Mouse (Mus musculus) stomach, postnatal 0 days (tissue): ENCODE data around the gene Cytl1. TPM values are rescaled to one million over a fixed set of nuclear protein-coding genes. Genes with fewer than 3 reads are reported as not detected.

Experiments
- ATAC-seq: fragments of 200-750 bp; cut with Nextera tagmentation; 2 replicates; pipeline ENCODE4 v1.8.0; 2017; ENCODE audit not compliant: low FRiP score, low TSS enrichment
- DNase-seq: peaks from one replicate; pipeline ENCODE4 v3.0.0-alpha.2; 2016; ENCODE audit warnings: low spot score
- H3K27ac ChIP-seq: fragments of 300-500 bp; sonication (generic); replicated peaks from 2 replicates; pipeline ENCODE4 v1.5.1; 2014; ENCODE audit warnings: mild to moderate bottlenecking, control low read depth
- H3K27me3 ChIP-seq: fragments of 300-500 bp; sonication (generic); 2 replicates; pipeline ENCODE4 v1.6.1; 2014; ENCODE audit warnings: low read length; ENCODE audit not compliant: control insufficient read depth, insufficient read depth
- H3K36me3 ChIP-seq: fragments of 300-500 bp; sonication (generic); 2 replicates; pipeline ENCODE4 v1.6.1; 2014; ENCODE audit warnings: low read length, mixed read lengths; ENCODE audit not compliant: control insufficient read depth, insufficient read depth
- H3K4me1 ChIP-seq: fragments of 300-500 bp; sonication (generic); replicated peaks from 2 replicates; pipeline ENCODE4 v1.6.1; 2014; ENCODE audit warnings: antibody characterized with exemption; ENCODE audit not compliant: control insufficient read depth, insufficient read depth
- H3K4me2 ChIP-seq: fragments of 300-500 bp; sonication (generic); replicated peaks from 2 replicates; pipeline ENCODE4 v1.6.1; 2014; ENCODE audit warnings: low read depth, mild to moderate bottlenecking, control low read depth, moderate library complexity
- H3K4me3 ChIP-seq: fragments of 300-500 bp; sonication (generic); 2 replicates; pipeline ENCODE4 v1.5.1; 2014; ENCODE audit warnings: low read depth, low read length, control low read depth
- H3K9ac ChIP-seq: fragments of 300-500 bp; sonication (generic); 2 replicates; pipeline ENCODE4 v1.6.1; 2014; ENCODE audit warnings: mild to moderate bottlenecking, low read length, control low read depth, mixed read lengths
- H3K9me3 ChIP-seq: fragments of 300-500 bp; sonication (generic); 2 replicates; pipeline ENCODE4 v1.6.1; 2016; ENCODE audit warnings: low read length; ENCODE audit not compliant: control insufficient read depth
- CTCF ChIP-seq: IDR thresholded peaks from 2 replicates; pipeline ENCODE4 v1.5.1; 2016; ENCODE audit warnings: antibody characterized with exemption, low read depth, mild to moderate bottlenecking, moderate library complexity
- EP300 ChIP-seq: optimal IDR thresholded peaks from 2 replicates; pipeline ENCODE3; 2016; ENCODE audit warnings: antibody characterized with exemption
- WGBS: fragments of 180-500 bp; shearing (Covaris S2); extraction: QIAGEN DNeasy Blood & Tissue Kit; methylation state at CpG from one replicate; pipeline ENCODE4 v1.1.7; 2014; 5-methylcytosine and 5-hydroxymethylcytosine counted together
- polyA plus RNA-seq: library from polyadenylated mRNA; unstranded; fragments of >200 nt; fragmentation: Nextera tagmentation; extraction: Ambion mirVana; gene quantifications from 2 replicates; pipeline ENCODE4 v1.2.1, GENCODE M21; 2015

Gene Cytl1
- polyA plus RNA-seq = 0.33 and 0.34 TPM in 2 replicates

- Histone ChIP-seq H3K36me3 (no peaks in the 10 kb centered on the region), H3K27ac (no peak within 1 kb of the TSS), H3K4me2 (no peak within 1 kb of the TSS), H3K9ac (no peak within 1 kb of the TSS), H3K4me1 (no peaks in the 10 kb centered on the region), H3K27me3 (no peaks in the 10 kb centered on the region), H3K9me3 (no peaks in the 10 kb centered on the region), H3K4me3 (no peak within 1 kb of the TSS)
- TF ChIP-seq CTCF = no peak
- TF ChIP-seq EP300 = no peak
- 41% methylated on average over 5 of the region's 5 CpGs for WGBS
- ATAC-seq = no peak
- DNase-seq = no peak
These were observed at the start of gene Cytl1 for GRCm38 (mm10) chr5:37735224-37735623. Gene Cytl1 (plus strand): TSS chr5:37735519.

GRCm38 (mm10) chr5:37692759-37693158 lies 42.6 kb upstream of the Cytl1 start:
- H3K27ac ChIP-seq = no peak overlapping the region
- H3K36me3 ChIP-seq = no peaks in the 10 kb centered on the region
- no peak overlapping the region for H3K9ac ChIP-seq
- no peaks in the 10 kb centered on the region for H3K4me1 ChIP-seq
- 46% methylated on average over 3 of the region's 3 CpGs for WGBS
- H3K4me2 ChIP-seq = no peak overlapping the region
- no peaks in the 10 kb centered on the region for H3K27me3 ChIP-seq
- DNase-seq (no peak), ATAC-seq (peak; percentile 97)
- TF ChIP-seq EP300 (no peak), CTCF (no peak)
- no peak overlapping the region for H3K4me3 ChIP-seq
- H3K9me3 ChIP-seq = no peaks in the 10 kb centered on the region

GRCm38 (mm10) chr5:37695773-37696172 lies 39.5 kb upstream of the Cytl1 start:
- Histone ChIP-seq H3K27ac (no peak overlapping the region), H3K9ac (no peak overlapping the region), H3K9me3 (no peaks in the 10 kb centered on the region), H3K4me3 (no peak overlapping the region), H3K27me3 (no peaks in the 10 kb centered on the region), H3K36me3 (no peaks in the 10 kb centered on the region), H3K4me2 (no peak overlapping the region), H3K4me1 (no peaks in the 10 kb centered on the region)
- TF ChIP-seq CTCF (no peak), EP300 (no peak)
- DNase-seq (no peak), ATAC-seq (no peak)
- WGBS = 62% methylated on average over 4 of the region's 4 CpGs

GRCm38 (mm10) chr5:37697286-37697685 lies 38.0 kb upstream of the Cytl1 start:
- H3K9me3 ChIP-seq = no peaks in the 10 kb centered on the region
- ATAC-seq (no peak), DNase-seq (no peak)
- H3K27me3 ChIP-seq = no peaks in the 10 kb centered on the region
- H3K4me2 ChIP-seq = no peak overlapping the region
- no peak for TF ChIP-seq CTCF
- no peak for TF ChIP-seq EP300
- no peak overlapping the region for H3K4me3 ChIP-seq
- no peaks in the 10 kb centered on the region for H3K36me3 ChIP-seq
- 82% methylated on average over 7 of the region's 7 CpGs for WGBS
- no peak overlapping the region for H3K27ac ChIP-seq
- no peaks in the 10 kb centered on the region for H3K4me1 ChIP-seq
- no peak overlapping the region for H3K9ac ChIP-seq

- no peaks in the 10 kb centered on the region for H3K9me3 ChIP-seq
- peak; percentile 96 for ATAC-seq
- H3K27ac ChIP-seq = no peak overlapping the region
- H3K4me3 ChIP-seq = no peak overlapping the region
- no peaks in the 10 kb centered on the region for H3K27me3 ChIP-seq
- H3K9ac ChIP-seq = no peak overlapping the region
- peak; percentile 75 for DNase-seq
- no peak overlapping the region for H3K4me2 ChIP-seq
- no peaks in the 10 kb centered on the region for H3K36me3 ChIP-seq
- TF ChIP-seq CTCF (no peak), EP300 (no peak)
- no peaks in the 10 kb centered on the region for H3K4me1 ChIP-seq
- 46% methylated on average over 12 of the region's 12 CpGs for WGBS
These were observed 35.6 kb upstream of the Cytl1 start for GRCm38 (mm10) chr5:37699757-37700156.

GRCm38 (mm10) chr5:37704962-37705361 lies 30.4 kb upstream of the Cytl1 start:
- no peak for ATAC-seq
- no peak for TF ChIP-seq CTCF
- no peak for TF ChIP-seq EP300

More at GRCm38 (mm10) chr5:37704962-37705361, 30.4 kb upstream of the Cytl1 start:
- WGBS = 86% methylated on average over 2 of the region's 2 CpGs
- no peak overlapping the region for H3K4me3 ChIP-seq
- H3K4me1 ChIP-seq = no peaks in the 10 kb centered on the region
- no peak overlapping the region for H3K4me2 ChIP-seq
- no peak for DNase-seq
- no peak overlapping the region for H3K9ac ChIP-seq
- H3K27me3 ChIP-seq = no peaks in the 10 kb centered on the region
- 0 out of 2 replicates have a peak, but pooled peaks cover 3% of the 10 kb centered on the region for H3K9me3 ChIP-seq
- H3K27ac ChIP-seq = no peak overlapping the region
- no peaks in the 10 kb centered on the region for H3K36me3 ChIP-seq
